Mouse (Mus musculus): ENCODE data around the gene Evl. TPM values are rescaled to one million over a fixed set of nuclear protein-coding genes. Genes with fewer than 3 reads are reported as not detected.

Gene Evl
- polyA plus RNA-seq, 1 experiment from 2014 or later = 41.6 TPM

GRCm38 (mm10) chr12:108630741-108631688, 76.5 kb downstream of the Evl start:
- peak; percentile 38; the same call in 1 of the 2 replicates for ATAC-seq (ENCODE audit: low read depth)
- peak overlapping the region; percentile 69 for H3K27ac ChIP-seq (ENCODE audit: low read length)
- no peak overlapping the region for H3K9ac ChIP-seq (ENCODE audit: low read length)
- H3K36me3 ChIP-seq (ENCODE audit: control insufficient read depth, insufficient read depth, low read length) = no peaks in the 10 kb centered on the region
- no peak overlapping the region for H3K4me3 ChIP-seq (ENCODE audit: low read length)
- H3K4me2 ChIP-seq (ENCODE audit: low read depth, low read length) = no peak overlapping the region
- H3K9me3 ChIP-seq (ENCODE audit: control insufficient read depth, low read length) = no peaks in the 10 kb centered on the region
- H3K27me3 ChIP-seq (ENCODE audit: control insufficient read depth, insufficient read depth, low read depth, low read length) = no peaks in the 10 kb centered on the region
- peaks cover 20% of the 10 kb centered on the region for H3K4me1 ChIP-seq (replicated peaks; ENCODE audit: control insufficient read depth, insufficient read depth, low read length)
- WGBS = 68% methylated on average over 6 of the region's 6 CpGs

- H3K36me3 ChIP-seq (ENCODE audit: control insufficient read depth, insufficient read depth, low read length) = no peaks in the 10 kb centered on the region
- no peak overlapping the region for H3K4me2 ChIP-seq (ENCODE audit: low read depth, low read length)
- H3K27ac ChIP-seq (ENCODE audit: low read length) = no peak overlapping the region
- peaks cover 16% of the 10 kb centered on the region for H3K4me1 ChIP-seq (replicated peaks; ENCODE audit: control insufficient read depth, insufficient read depth, low read length)
- no peak for ATAC-seq (ENCODE audit: low read depth)
- no peaks in the 10 kb centered on the region for H3K27me3 ChIP-seq (ENCODE audit: control insufficient read depth, insufficient read depth, low read depth, low read length)
- H3K9me3 ChIP-seq (ENCODE audit: control insufficient read depth, low read length) = no peaks in the 10 kb centered on the region
- H3K9ac ChIP-seq (ENCODE audit: low read length) = no peak overlapping the region
- H3K4me3 ChIP-seq (ENCODE audit: low read length) = no peak overlapping the region
Observed at GRCm38 (mm10) chr12:108632501-108632900, 78.0 kb downstream of the Evl start.

GRCm38 (mm10) chr12:108634031-108634430, 79.5 kb downstream of the Evl start:
- H3K9me3 ChIP-seq (ENCODE audit: control insufficient read depth, low read length) = no peaks in the 10 kb centered on the region
- no peak overlapping the region for H3K27ac ChIP-seq (ENCODE audit: low read length)
- H3K27me3 ChIP-seq (ENCODE audit: control insufficient read depth, insufficient read depth, low read depth, low read length) = no peaks in the 10 kb centered on the region
- H3K4me3 ChIP-seq (ENCODE audit: low read length) = no peak overlapping the region
- no peak overlapping the region for H3K9ac ChIP-seq (ENCODE audit: low read length)
- peaks cover 12% of the 10 kb centered on the region for H3K4me1 ChIP-seq (replicated peaks; ENCODE audit: control insufficient read depth, insufficient read depth, low read length)
- 93% methylated on average over 1 of the region's 1 CpGs for WGBS
- no peak for ATAC-seq (ENCODE audit: low read depth)
- H3K36me3 ChIP-seq (ENCODE audit: control insufficient read depth, insufficient read depth, low read length) = no peaks in the 10 kb centered on the region
- H3K4me2 ChIP-seq (ENCODE audit: low read depth, low read length) = no peak overlapping the region

- ATAC-seq (ENCODE audit: low read depth) = no peak
- no peak overlapping the region for H3K4me2 ChIP-seq (ENCODE audit: low read depth, low read length)
- no peak overlapping the region for H3K27ac ChIP-seq (ENCODE audit: low read length)
- WGBS = 83% methylated on average over 4 of the region's 4 CpGs
- H3K9ac ChIP-seq (ENCODE audit: low read length) = no peak overlapping the region
- H3K4me3 ChIP-seq (ENCODE audit: low read length) = no peak overlapping the region
- no peaks in the 10 kb centered on the region for H3K9me3 ChIP-seq (ENCODE audit: control insufficient read depth, low read length)
- H3K36me3 ChIP-seq (ENCODE audit: control insufficient read depth, insufficient read depth, low read length) = no peaks in the 10 kb centered on the region
- no peaks in the 10 kb centered on the region for H3K27me3 ChIP-seq (ENCODE audit: control insufficient read depth, insufficient read depth, low read depth, low read length)
- H3K4me1 ChIP-seq (replicated peaks; ENCODE audit: control insufficient read depth, insufficient read depth, low read length) = peaks cover 12% of the 10 kb centered on the region
Observed at GRCm38 (mm10) chr12:108635501-108635900, 81.0 kb downstream of the Evl start.

GRCm38 (mm10) chr12:108637440-108637839, 82.9 kb downstream of the Evl start:
- no peak overlapping the region for H3K27ac ChIP-seq (ENCODE audit: low read length)
- no peak overlapping the region for H3K4me3 ChIP-seq (ENCODE audit: low read length)
- no peaks in the 10 kb centered on the region for H3K9me3 ChIP-seq (ENCODE audit: control insufficient read depth, low read length)
- H3K4me2 ChIP-seq (ENCODE audit: low read depth, low read length) = no peak overlapping the region
- H3K4me1 ChIP-seq (replicated peaks; ENCODE audit: control insufficient read depth, insufficient read depth, low read length) = no peaks in the 10 kb centered on the region
- WGBS = 45% methylated on average over 5 of the region's 5 CpGs
- H3K36me3 ChIP-seq (ENCODE audit: control insufficient read depth, insufficient read depth, low read length) = no peaks in the 10 kb centered on the region
- H3K27me3 ChIP-seq (ENCODE audit: control insufficient read depth, insufficient read depth, low read depth, low read length) = no peaks in the 10 kb centered on the region
- H3K9ac ChIP-seq (ENCODE audit: low read length) = no peak overlapping the region
- ATAC-seq (ENCODE audit: low read depth) = no peak

GRCm38 (mm10) chr12:108639126-108639525, 84.6 kb downstream of the Evl start:
- no peaks in the 10 kb centered on the region for H3K4me1 ChIP-seq (replicated peaks; ENCODE audit: control insufficient read depth, insufficient read depth, low read length)
- 76% methylated on average over 3 of the region's 3 CpGs for WGBS

GRCm38 (mm10) chr12:108642019-108642418, 87.5 kb downstream of the Evl start:
- H3K9ac ChIP-seq (ENCODE audit: low read length) = no peak overlapping the region
- no peaks in the 10 kb centered on the region for H3K36me3 ChIP-seq (ENCODE audit: control insufficient read depth, insufficient read depth, low read length)
- H3K4me2 ChIP-seq (ENCODE audit: low read depth, low read length) = no peak overlapping the region
- H3K27me3 ChIP-seq (ENCODE audit: control insufficient read depth, insufficient read depth, low read depth, low read length) = no peaks in the 10 kb centered on the region
- ATAC-seq (ENCODE audit: low read depth) = no peak
- no peak overlapping the region for H3K27ac ChIP-seq (ENCODE audit: low read length)
- H3K9me3 ChIP-seq (ENCODE audit: control insufficient read depth, low read length) = no peaks in the 10 kb centered on the region
- 90% methylated on average over 3 of the region's 3 CpGs for WGBS
- no peaks in the 10 kb centered on the region for H3K4me1 ChIP-seq (replicated peaks; ENCODE audit: control insufficient read depth, insufficient read depth, low read length)
- no peak overlapping the region for H3K4me3 ChIP-seq (ENCODE audit: low read length)

More at GRCm38 (mm10) chr12:108639126-108639525, 84.6 kb downstream of the Evl start:
- Histone ChIP-seq H3K9me3 (ENCODE audit: control insufficient read depth, low read length) (no peaks in the 10 kb centered on the region), H3K4me3 (ENCODE audit: low read length) (no peak overlapping the region), H3K27ac (ENCODE audit: low read length) (no peak overlapping the region), H3K27me3 (ENCODE audit: control insufficient read depth, insufficient read depth, low read depth, low read length) (no peaks in the 10 kb centered on the region), H3K4me2 (ENCODE audit: low read depth, low read length) (no peak overlapping the region), H3K36me3 (ENCODE audit: control insufficient read depth, insufficient read depth, low read length) (no peaks in the 10 kb centered on the region), H3K9ac (ENCODE audit: low read length) (no peak overlapping the region)
- ATAC-seq (ENCODE audit: low read depth) = no peak

- H3K36me3 ChIP-seq (ENCODE audit: control insufficient read depth, insufficient read depth, low read length) = peaks cover 11% of the 10 kb centered on the region
- no peak overlapping the region for H3K27ac ChIP-seq (ENCODE audit: low read length)
- WGBS = 96% methylated on average over 1 of the region's 1 CpGs
- no peaks in the 10 kb centered on the region for H3K9me3 ChIP-seq (ENCODE audit: control insufficient read depth, low read length)
- H3K4me2 ChIP-seq (ENCODE audit: low read depth, low read length) = no peak overlapping the region
- H3K4me3 ChIP-seq (ENCODE audit: low read length) = no peak overlapping the region
- ATAC-seq (ENCODE audit: low read depth) = no peak
- H3K4me1 ChIP-seq (replicated peaks; ENCODE audit: control insufficient read depth, insufficient read depth, low read length) = no peaks in the 10 kb centered on the region
- no peaks in the 10 kb centered on the region for H3K27me3 ChIP-seq (ENCODE audit: control insufficient read depth, insufficient read depth, low read depth, low read length)
- H3K9ac ChIP-seq (ENCODE audit: low read length) = no peak overlapping the region
Observed at GRCm38 (mm10) chr12:108646234-108646633, 91.7 kb downstream of the Evl start.

- Histone ChIP-seq H3K9me3 (ENCODE audit: control insufficient read depth, low read length) (no peaks in the 10 kb centered on the region), H3K4me3 (ENCODE audit: low read length) (no peak overlapping the region), H3K36me3 (ENCODE audit: control insufficient read depth, insufficient read depth, low read length) (peaks cover 16% of the 10 kb centered on the region), H3K4me2 (ENCODE audit: low read depth, low read length) (no peak overlapping the region), H3K4me1 (replicated peaks; ENCODE audit: control insufficient read depth, insufficient read depth, low read length) (no peaks in the 10 kb centered on the region), H3K27ac (ENCODE audit: low read length) (no peak overlapping the region), H3K27me3 (ENCODE audit: control insufficient read depth, insufficient read depth, low read depth, low read length) (no peaks in the 10 kb centered on the region), H3K9ac (ENCODE audit: low read length) (no peak overlapping the region)
- no peak for ATAC-seq (ENCODE audit: low read depth)
Observed at GRCm38 (mm10) chr12:108647784-108648183, 93.3 kb downstream of the Evl start.
